Mouse (Mus musculus) embryonic fibroblast, embryonic 13.5 days (primary cell): ENCODE measurements around the gene Naa30.
A peak's percentile ranks its signal among the peaks of the same experiment; 100 is the strongest.

Experiments
- CTCF ChIP-seq: IDR thresholded peaks from 2 replicates; pipeline ENCODE4 v1.5.1; 2011; ENCODE audit warnings: mild to moderate bottlenecking, control low read depth, low read length, moderate library complexity, borderline replicate concordance; ENCODE audit not compliant: insufficient read depth
- POLR2A ChIP-seq: IDR thresholded peaks from 2 replicates; pipeline ENCODE4 v1.6.1; 2011; ENCODE audit warnings: low read depth, mild to moderate bottlenecking, control low read depth, low read length, moderate library complexity

- TF ChIP-seq CTCF (no peak), POLR2A (peak; percentile 72)
Observed at GRCm38 (mm10) chr14:49171867-49172581, at the start of gene Naa30.
